Mouse (Mus musculus) lung, embryonic 15.5 days (tissue): Measurements from ENCODE around the gene Umps. TPM values are rescaled to one million over a fixed set of nuclear protein-coding genes. Genes with fewer than 3 reads are reported as not detected.

Experiments
- ATAC-seq: fragments of 200-750 bp; cut with Nextera tagmentation; 2 replicates; pipeline ENCODE4 v1.8.0; 2017; ENCODE audit warnings: moderate number of reproducible peaks, borderline replicate concordance; ENCODE audit not compliant: low FRiP score, low TSS enrichment; ENCODE audit errors: extremely low read depth
- H3K27ac ChIP-seq: fragments of 300-500 bp; sonication (generic); 2 replicates; pipeline ENCODE4 v1.5.1; 2015; ENCODE audit warnings: moderate library complexity, mild to moderate bottlenecking, inconsistent platforms
- H3K27me3 ChIP-seq: fragments of 300-500 bp; sonication (generic); 2 replicates; pipeline ENCODE4 v1.6.1; 2015; ENCODE audit warnings: inconsistent platforms
- H3K36me3 ChIP-seq: fragments of 300-500 bp; sonication (generic); 2 replicates; pipeline ENCODE4 v1.6.1; 2015; ENCODE audit warnings: inconsistent platforms
- H3K4me1 ChIP-seq: fragments of 300-500 bp; sonication (generic); 2 replicates; pipeline ENCODE4 v1.6.1; 2015; ENCODE audit warnings: inconsistent platforms
- H3K4me2 ChIP-seq: fragments of 300-500 bp; sonication (generic); 2 replicates; pipeline ENCODE4 v1.6.1; 2015; ENCODE audit warnings: inconsistent platforms, mild to moderate bottlenecking, moderate library complexity
- H3K4me3 ChIP-seq: fragments of 300-500 bp; sonication (generic); 2 replicates; pipeline ENCODE4 v1.5.1; 2015; ENCODE audit warnings: mild to moderate bottlenecking, inconsistent platforms
- H3K9ac ChIP-seq: fragments of 300-500 bp; sonication (generic); 2 replicates; pipeline ENCODE4 v1.6.1; 2015; ENCODE audit warnings: inconsistent platforms
- H3K9me3 ChIP-seq: fragments of 300-500 bp; sonication (generic); 2 replicates; pipeline ENCODE4 v1.6.1; 2016; ENCODE audit warnings: inconsistent platforms
- whole genome bisulfite sequencing: fragments of 180-500 bp; shearing (Covaris S2); methylation state at CpG from one replicate; pipeline ENCODE4 v1.1.7; 2015; 5-methylcytosine and 5-hydroxymethylcytosine counted together
- polyA plus RNA-seq: library from polyadenylated mRNA; unstranded; fragments of >200 nt; fragmentation: Nextera tagmentation; extraction: Ambion mirVana; gene quantifications from 2 replicates; pipeline ENCODE4 v1.2.1, GENCODE M21; 2015

Umps gene
- polyA plus RNA-seq, 1 experiment from 2014 or later = 56.0 TPM

DNA sequence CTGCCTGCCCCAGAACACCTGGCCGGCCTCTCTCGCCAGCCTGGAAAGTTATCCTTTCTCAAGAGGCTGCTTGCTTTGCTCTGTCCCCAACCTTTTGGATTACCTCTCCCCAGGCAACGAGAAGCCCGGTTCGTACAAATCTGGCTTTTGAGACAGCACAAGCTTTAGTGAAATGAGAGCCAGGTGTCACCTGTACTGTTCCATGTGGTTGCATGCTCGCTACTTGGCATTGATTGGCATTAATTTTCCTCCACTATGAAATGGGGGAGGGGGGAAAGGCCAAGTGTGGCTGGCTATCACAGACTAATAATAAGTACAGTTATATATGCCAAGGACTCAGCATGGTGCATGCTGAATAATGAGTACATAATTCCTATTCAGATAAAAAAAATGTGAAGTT, 27.5 kb upstream of the Umps start:
- WGBS = 76% methylated on average over 6 of the region's 6 CpGs
- no peak for ATAC-seq

DNA sequence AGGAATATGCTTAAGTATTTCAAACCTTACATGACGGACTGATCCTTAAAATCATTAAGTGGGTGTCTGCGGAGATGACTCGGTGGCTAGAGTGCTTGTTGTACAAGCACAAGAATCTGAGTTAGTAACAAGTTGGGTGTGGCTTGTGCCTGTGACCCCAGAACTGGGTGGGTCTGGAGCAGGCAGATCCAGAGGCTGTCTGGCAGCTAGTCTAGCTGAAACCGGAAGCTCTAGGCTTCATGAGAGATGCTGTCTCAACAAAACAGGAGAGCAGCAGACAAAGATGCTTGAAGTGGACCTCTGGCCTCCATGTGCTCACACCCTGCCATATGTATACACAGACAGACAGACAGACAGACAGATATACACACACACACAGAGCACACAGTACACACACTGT, 23.9 kb upstream of the Umps start:
- no peak overlapping the region for H3K4me2 ChIP-seq
- no peak overlapping the region for H3K27ac ChIP-seq
- no peaks in the 10 kb centered on the region for H3K36me3 ChIP-seq
- no peak overlapping the region for H3K4me3 ChIP-seq
- no peak overlapping the region for H3K9ac ChIP-seq
- 55% methylated on average over 4 of the region's 4 CpGs for WGBS
- H3K27me3 ChIP-seq = no peaks in the 10 kb centered on the region
- H3K9me3 ChIP-seq = no peaks in the 10 kb centered on the region
- H3K4me1 ChIP-seq = no peaks in the 10 kb centered on the region
- ATAC-seq = no peak

More for the DNA sequence above, 27.5 kb upstream of the Umps start:
- Histone ChIP-seq H3K27ac (no peak overlapping the region), H3K4me2 (no peak overlapping the region), H3K36me3 (no peaks in the 10 kb centered on the region), H3K4me1 (no peaks in the 10 kb centered on the region), H3K4me3 (no peak overlapping the region), H3K9ac (no peak overlapping the region), H3K27me3 (no peaks in the 10 kb centered on the region), H3K9me3 (no peaks in the 10 kb centered on the region)

DNA sequence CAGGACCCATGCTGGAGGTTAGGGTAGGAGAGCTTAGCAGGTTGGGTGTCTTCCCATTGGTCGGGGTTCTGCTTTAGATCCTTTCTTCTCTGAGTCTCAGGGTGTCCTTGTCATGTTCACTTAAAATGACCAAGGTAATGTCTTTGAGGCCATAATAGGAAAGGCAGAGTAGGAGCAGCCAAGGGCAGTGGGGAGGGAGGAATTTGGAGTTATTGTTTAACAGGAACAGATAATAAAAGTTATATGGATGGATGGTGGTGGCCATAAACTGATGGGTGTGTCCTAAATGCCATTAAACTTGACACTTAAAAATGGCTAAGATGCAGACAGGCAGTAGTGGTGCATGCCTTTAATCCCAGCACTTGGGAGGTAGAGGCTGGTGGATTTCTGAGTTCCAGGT, 22.3 kb upstream of the Umps start:
- H3K4me3 ChIP-seq = no peak overlapping the region
- H3K9ac ChIP-seq = no peak overlapping the region
- WGBS = 87% methylated on average over 1 of the region's 1 CpGs
- no peaks in the 10 kb centered on the region for H3K36me3 ChIP-seq
- H3K27ac ChIP-seq = no peak overlapping the region
- no peaks in the 10 kb centered on the region for H3K27me3 ChIP-seq
- H3K9me3 ChIP-seq = no peaks in the 10 kb centered on the region
- no peak overlapping the region for H3K4me2 ChIP-seq
- ATAC-seq = no peak
- H3K4me1 ChIP-seq = no peaks in the 10 kb centered on the region

DNA sequence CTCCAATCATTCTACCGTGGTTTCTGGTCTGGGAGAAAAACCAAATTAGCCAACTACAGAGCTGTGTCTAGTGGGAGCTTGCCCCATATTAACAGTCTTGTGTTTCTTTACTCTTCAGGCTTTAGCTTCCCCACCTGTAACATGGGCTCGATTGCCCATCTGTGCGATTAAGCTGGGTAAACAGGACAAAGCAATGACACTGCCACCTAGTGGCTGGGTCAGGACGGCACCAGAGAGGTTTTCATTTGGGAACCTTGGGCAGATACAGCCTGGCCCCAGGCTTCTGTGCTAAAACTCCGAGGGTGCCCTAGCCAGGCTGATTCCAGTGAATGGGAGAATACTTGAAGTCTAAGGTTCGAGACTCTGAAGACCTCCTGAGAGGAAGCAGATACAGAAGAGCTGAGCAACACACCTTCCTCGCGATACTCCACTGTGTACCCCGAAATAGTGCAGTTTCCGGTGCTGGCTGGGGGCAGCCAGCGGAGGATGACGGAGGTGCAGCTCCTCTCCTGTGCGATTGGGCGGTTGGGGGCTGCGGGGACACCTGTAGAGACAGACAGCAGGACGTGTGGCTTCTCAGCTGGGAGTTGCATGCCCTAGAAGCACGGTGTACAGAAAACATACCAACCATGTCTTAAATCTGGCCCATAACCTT, 21.6 kb upstream of the Umps start:
- 55% methylated on average over 17 of the region's 17 CpGs for WGBS
- no peak overlapping the region for H3K4me2 ChIP-seq
- ATAC-seq = no peak
- H3K9ac ChIP-seq = no peak overlapping the region
- H3K27ac ChIP-seq = no peak overlapping the region
- H3K9me3 ChIP-seq = no peaks in the 10 kb centered on the region
- no peaks in the 10 kb centered on the region for H3K36me3 ChIP-seq
- H3K4me3 ChIP-seq = no peak overlapping the region
- H3K27me3 ChIP-seq = no peaks in the 10 kb centered on the region
- H3K4me1 ChIP-seq = no peaks in the 10 kb centered on the region

DNA sequence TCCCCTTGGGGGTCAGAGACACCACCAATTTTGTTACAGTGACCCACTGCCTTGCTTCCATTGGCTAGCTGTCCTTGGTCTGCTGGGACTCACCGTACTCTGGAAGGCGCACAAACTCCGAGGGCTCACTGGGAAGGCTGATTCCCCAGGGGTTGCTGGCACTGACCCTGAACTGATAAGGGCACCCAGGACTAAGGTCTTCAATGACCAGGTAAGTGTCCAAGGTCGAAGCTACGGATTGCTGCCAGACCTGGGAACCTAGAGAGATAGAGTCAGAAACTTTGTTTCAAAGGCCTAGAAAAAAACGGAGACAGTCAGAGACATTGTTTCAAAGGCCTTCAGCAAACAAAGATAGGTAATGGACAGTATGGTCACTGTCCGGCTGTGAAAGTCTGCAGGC, 20.2 kb upstream of the Umps start:
- H3K27ac ChIP-seq = no peak overlapping the region
- ATAC-seq = no peak
- no peak overlapping the region for H3K4me2 ChIP-seq
- no peaks in the 10 kb centered on the region for H3K36me3 ChIP-seq
- H3K4me3 ChIP-seq = no peak overlapping the region
- no peaks in the 10 kb centered on the region for H3K27me3 ChIP-seq
- no peaks in the 10 kb centered on the region for H3K9me3 ChIP-seq
- WGBS = 83% methylated on average over 7 of the region's 7 CpGs
- H3K4me1 ChIP-seq = no peaks in the 10 kb centered on the region
- no peak overlapping the region for H3K9ac ChIP-seq

DNA sequence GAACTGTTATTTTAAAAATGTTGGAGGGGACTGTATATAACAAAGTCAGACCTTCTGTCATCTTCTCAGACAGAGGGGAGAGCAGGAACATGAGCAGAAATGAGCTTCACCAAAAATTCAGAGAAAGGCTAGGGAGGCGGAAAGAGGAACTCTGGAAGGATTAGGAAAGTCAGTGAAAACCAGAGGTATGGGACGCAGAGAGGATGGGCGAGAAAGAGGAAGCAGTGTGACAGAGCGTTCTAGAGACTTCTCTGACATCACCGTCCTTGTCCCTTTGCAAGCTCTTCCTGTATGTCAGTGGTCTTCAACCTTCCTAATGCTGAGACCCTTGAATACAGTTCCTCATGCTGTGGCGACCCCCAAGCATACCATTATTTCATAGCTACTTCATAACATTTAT, 18.5 kb upstream of the Umps start:
- Histone ChIP-seq H3K4me3 (no peak overlapping the region), H3K4me1 (no peaks in the 10 kb centered on the region), H3K36me3 (no peaks in the 10 kb centered on the region), H3K27me3 (no peaks in the 10 kb centered on the region), H3K9ac (no peak overlapping the region), H3K9me3 (no peaks in the 10 kb centered on the region), H3K27ac (no peak overlapping the region), H3K4me2 (no peak overlapping the region)
- no peak for ATAC-seq
- WGBS = 73% methylated on average over 6 of the region's 6 CpGs

DNA sequence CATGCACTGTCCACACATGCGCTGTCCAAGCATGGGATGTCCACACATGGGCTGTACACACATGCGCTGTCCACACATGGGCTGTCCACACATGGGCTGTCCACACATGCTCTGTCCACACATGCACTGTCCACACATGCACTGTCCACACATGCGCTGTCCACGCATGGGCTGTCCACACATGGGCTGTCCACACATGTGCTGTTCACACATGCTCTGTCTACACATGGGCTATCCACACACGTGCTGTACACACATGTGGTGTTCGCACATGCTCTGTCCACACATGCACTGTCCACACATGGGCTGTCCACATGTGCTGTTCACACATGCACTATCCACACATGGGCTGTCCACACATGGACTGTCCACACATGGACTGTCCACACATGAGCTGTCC, 16.9 kb upstream of the Umps start:
- Histone ChIP-seq H3K27ac (no peak overlapping the region), H3K36me3 (no peaks in the 10 kb centered on the region), H3K27me3 (no peaks in the 10 kb centered on the region), H3K9ac (no peak overlapping the region), H3K4me2 (no peak overlapping the region), H3K4me1 (no peaks in the 10 kb centered on the region; the same call in 1 of the 2 replicates), H3K9me3 (no peaks in the 10 kb centered on the region), H3K4me3 (no peak overlapping the region)
- WGBS = 96% methylated on average over 6 of the region's 6 CpGs
- ATAC-seq = no peak

DNA sequence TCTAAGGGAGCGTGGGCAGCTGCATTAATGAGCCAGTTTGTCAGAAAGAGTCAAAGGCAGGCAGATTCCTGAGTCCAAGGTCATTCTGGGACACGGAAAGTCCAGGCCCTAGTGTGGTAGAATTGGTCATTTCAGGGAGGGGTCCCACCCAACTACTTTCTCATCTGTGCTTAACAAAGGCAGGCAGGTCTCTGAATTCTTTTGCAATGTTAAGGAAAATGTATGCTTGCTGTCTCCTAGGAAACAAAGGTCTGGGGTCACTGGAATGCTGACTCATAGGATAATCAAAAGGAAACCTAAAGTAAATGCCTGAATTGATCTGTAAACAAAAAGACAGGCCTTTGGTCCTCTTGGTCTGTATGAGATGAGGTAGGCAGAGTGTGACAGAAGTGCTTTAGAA, 13.0 kb upstream of the Umps start:
- WGBS = 58% methylated on average over 2 of the region's 2 CpGs
- H3K4me3 ChIP-seq = no peak overlapping the region
- no peak overlapping the region for H3K27ac ChIP-seq
- ATAC-seq = no peak
- no peak overlapping the region for H3K4me2 ChIP-seq
- H3K9me3 ChIP-seq = no peaks in the 10 kb centered on the region
- no peak overlapping the region for H3K9ac ChIP-seq
- H3K36me3 ChIP-seq = no peaks in the 10 kb centered on the region
- no peaks in the 10 kb centered on the region for H3K27me3 ChIP-seq
- H3K4me1 ChIP-seq = no peaks in the 10 kb centered on the region; the same call in 1 of the 2 replicates

DNA sequence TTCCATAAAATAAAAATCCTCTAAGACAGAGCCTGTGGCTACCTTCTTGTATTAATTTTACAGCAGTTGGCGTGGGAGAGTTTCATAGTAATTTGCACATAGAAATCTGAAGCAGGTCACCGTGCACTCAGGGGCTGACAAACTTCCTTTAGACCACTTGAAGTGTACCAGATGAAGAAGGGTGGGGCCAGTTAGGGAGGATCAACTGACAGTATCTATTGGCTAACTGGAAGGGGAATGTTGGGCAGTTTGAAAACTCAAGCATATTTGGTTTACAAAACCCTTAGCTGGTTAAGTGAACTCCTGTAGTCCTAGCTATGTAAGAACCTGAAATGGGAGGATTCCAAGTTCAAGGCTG, 424 bp upstream of the Umps start:
- Histone ChIP-seq H3K9ac (peak overlapping the region; percentile 85), H3K4me3 (peak overlapping the region; percentile 93), H3K4me2 (peak overlapping the region; percentile 64), H3K27ac (peak overlapping the region; percentile 38), H3K9me3 (no peaks in the 10 kb centered on the region), H3K4me1 (peaks cover 12% of the 10 kb centered on the region), H3K27me3 (no peaks in the 10 kb centered on the region), H3K36me3 (peaks cover 11% of the 10 kb centered on the region; the same call in 1 of the 2 replicates)
- ATAC-seq = no peak
- 50% methylated on average over 2 of the region's 2 CpGs for WGBS

DNA sequence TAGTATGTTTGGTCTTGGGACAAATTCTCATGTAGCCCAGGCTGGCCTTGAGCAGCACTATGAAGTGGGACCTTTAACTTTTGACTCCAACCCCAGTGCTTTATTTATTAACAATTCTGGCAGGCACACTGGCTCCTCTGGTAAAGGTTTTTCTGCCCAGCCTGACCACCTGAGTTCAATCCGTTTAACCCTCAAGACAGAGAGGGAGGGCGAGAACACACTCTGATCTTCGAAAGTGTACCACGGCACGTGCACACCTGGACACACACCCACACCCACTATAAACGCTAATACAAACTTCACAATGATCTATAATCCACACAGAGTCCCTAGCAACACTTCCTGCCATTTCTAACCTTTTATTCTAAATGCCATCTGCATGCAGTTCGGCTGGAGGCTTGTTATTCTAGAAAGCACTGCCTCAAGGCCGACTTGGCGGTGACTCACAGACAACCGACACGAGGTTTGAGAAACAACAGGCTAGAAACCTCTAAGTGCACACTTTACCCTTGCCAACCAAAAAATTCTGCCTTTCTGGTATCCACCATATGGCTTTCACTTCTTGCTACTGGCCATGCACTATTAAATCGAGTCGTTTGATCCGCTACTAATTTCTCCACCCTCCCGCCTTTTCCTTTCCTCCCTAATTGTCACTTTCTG, 830 bp downstream of the Umps start:
- no peak for ATAC-seq
- Histone ChIP-seq H3K36me3 (peaks cover 22% of the 10 kb centered on the region), H3K9me3 (no peaks in the 10 kb centered on the region), H3K27me3 (no peaks in the 10 kb centered on the region), H3K4me2 (peak overlapping the region; percentile 64), H3K9ac (peak overlapping the region; percentile 85), H3K4me3 (peak overlapping the region; percentile 93), H3K4me1 (peaks cover 12% of the 10 kb centered on the region), H3K27ac (peak overlapping the region; percentile 38)
- 6% methylated on average over 15 of the region's 15 CpGs for WGBS

DNA sequence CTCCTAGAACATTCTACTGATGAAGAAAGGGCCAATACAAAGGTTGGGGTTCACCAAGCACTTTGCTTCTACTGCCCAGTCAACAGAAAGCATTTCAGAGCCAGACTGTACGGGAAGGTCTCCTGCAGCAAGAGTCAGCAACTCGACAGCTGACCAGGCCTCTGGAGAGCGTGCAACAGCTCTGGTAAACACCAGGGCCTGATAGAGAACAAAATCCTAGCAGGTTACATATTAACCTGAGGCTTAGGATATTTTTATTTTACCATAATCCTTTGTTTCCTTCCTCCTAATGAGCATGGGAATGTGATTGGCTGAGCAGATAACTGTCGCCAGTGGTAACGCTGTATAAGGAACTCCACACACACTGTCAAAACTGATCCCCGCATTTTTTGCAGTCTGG, 3.3 kb downstream of the Umps start:
- Histone ChIP-seq H3K4me1 (peaks cover 12% of the 10 kb centered on the region), H3K27ac (no peak overlapping the region), H3K36me3 (peaks cover 46% of the 10 kb centered on the region), H3K4me3 (no peak overlapping the region), H3K27me3 (no peaks in the 10 kb centered on the region), H3K9ac (no peak overlapping the region), H3K9me3 (no peaks in the 10 kb centered on the region), H3K4me2 (no peak overlapping the region)
- no peak for ATAC-seq
- 75% methylated on average over 6 of the region's 6 CpGs for WGBS

DNA sequence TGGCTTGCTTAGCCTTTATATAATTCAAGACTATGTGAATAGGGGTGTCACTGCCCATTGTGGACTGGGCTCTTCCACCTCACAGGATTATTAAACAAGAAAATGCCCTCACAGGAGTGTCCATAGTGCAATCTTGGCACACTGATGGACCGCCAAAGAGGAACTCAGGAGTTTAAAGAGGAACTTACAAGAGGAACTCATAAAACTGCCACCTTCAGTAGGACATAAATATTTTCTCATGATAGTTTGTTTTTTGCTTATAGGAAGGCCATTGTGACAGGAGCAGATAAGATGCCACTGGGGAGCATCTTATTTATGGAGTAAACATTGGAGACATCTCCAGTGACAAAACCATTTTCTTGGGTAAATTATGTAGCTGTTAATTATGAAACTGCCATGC, 12.0 kb downstream of the Umps start:
- no peaks in the 10 kb centered on the region for H3K4me1 ChIP-seq
- H3K27me3 ChIP-seq = no peaks in the 10 kb centered on the region
- no peak overlapping the region for H3K9ac ChIP-seq
- WGBS = 96% methylated on average over 1 of the region's 1 CpGs
- peaks cover 62% of the 10 kb centered on the region for H3K36me3 ChIP-seq
- no peak for ATAC-seq
- no peak overlapping the region for H3K4me3 ChIP-seq
- H3K4me2 ChIP-seq = no peak overlapping the region
- no peaks in the 10 kb centered on the region for H3K9me3 ChIP-seq
- H3K27ac ChIP-seq = no peak overlapping the region
